Mouse (Mus musculus): Measurements from ENCODE around the gene Rbm20. TPM values are rescaled to one million over a fixed set of nuclear protein-coding genes. Genes with fewer than 3 reads are reported as not detected.

Gene Rbm20
- polyA plus RNA-seq, 1 experiment: 6.5 TPM

GRCm38 (mm10) chr19:53679981-53680380 lies 2.9 kb downstream of the Rbm20 start:
- no peaks in the 10 kb centered on the region for H3K4me1 ChIP-seq (ENCODE audit: control insufficient read depth, insufficient read depth, low read length)
- peaks cover 15% of the 10 kb centered on the region for H3K27me3 ChIP-seq (ENCODE audit: control insufficient read depth, insufficient read depth, low read length, poor library complexity, severe bottlenecking)
- H3K9me3 ChIP-seq (replicated peaks; ENCODE audit: control insufficient read depth, insufficient read depth, low read length, poor library complexity, severe bottlenecking): no peaks in the 10 kb centered on the region
- no peak for TF ChIP-seq EP300 (IDR thresholded peaks at IDR 0.05; ENCODE audit: insufficient read depth, low read depth, low read length)
- no peak for TF ChIP-seq CTCF (IDR thresholded peaks at IDR 0.05; ENCODE audit: low read depth, low read length)
- TF ChIP-seq POLR2A (IDR thresholded peaks at IDR 0.05; ENCODE audit: insufficient read depth, low read length): no peak
- no peaks in the 10 kb centered on the region for H3K36me3 ChIP-seq (ENCODE audit: control insufficient read depth, insufficient read depth, low read length, poor library complexity, severe bottlenecking)
- no peak overlapping the region for H3K9ac ChIP-seq (ENCODE audit: low read depth, poor library complexity, severe bottlenecking)
- H3K4me3 ChIP-seq (ENCODE audit: low read depth, low read length): no peak overlapping the region
- H3K27ac ChIP-seq (ENCODE audit: insufficient read depth, low read length): no peak overlapping the region

GRCm38 (mm10) chr19:53682427-53682826 lies 5.3 kb downstream of the Rbm20 start:
- Histone ChIP-seq H3K36me3 (ENCODE audit: control insufficient read depth, insufficient read depth, low read length, poor library complexity, severe bottlenecking) (no peaks in the 10 kb centered on the region), H3K9ac (ENCODE audit: low read depth, poor library complexity, severe bottlenecking) (no peak overlapping the region), H3K27me3 (ENCODE audit: control insufficient read depth, insufficient read depth, low read length, poor library complexity, severe bottlenecking) (peaks cover 5% of the 10 kb centered on the region; the same call in 1 of the 2 replicates), H3K4me1 (ENCODE audit: control insufficient read depth, insufficient read depth, low read length) (no peaks in the 10 kb centered on the region), H3K9me3 (replicated peaks; ENCODE audit: control insufficient read depth, insufficient read depth, low read length, poor library complexity, severe bottlenecking) (no peaks in the 10 kb centered on the region), H3K27ac (ENCODE audit: insufficient read depth, low read length) (no peak overlapping the region), H3K4me3 (ENCODE audit: low read depth, low read length) (no peak overlapping the region)
- TF ChIP-seq POLR2A (IDR thresholded peaks at IDR 0.05; ENCODE audit: insufficient read depth, low read length) (no peak), EP300 (IDR thresholded peaks at IDR 0.05; ENCODE audit: insufficient read depth, low read depth, low read length) (no peak), CTCF (IDR thresholded peaks at IDR 0.05; ENCODE audit: low read depth, low read length) (no peak)

- Histone ChIP-seq H3K4me3 (ENCODE audit: low read depth, low read length) (no peak overlapping the region), H3K27ac (ENCODE audit: insufficient read depth, low read length) (no peak overlapping the region), H3K9ac (ENCODE audit: low read depth, poor library complexity, severe bottlenecking) (no peak overlapping the region), H3K4me1 (ENCODE audit: control insufficient read depth, insufficient read depth, low read length) (no peaks in the 10 kb centered on the region), H3K36me3 (ENCODE audit: control insufficient read depth, insufficient read depth, low read length, poor library complexity, severe bottlenecking) (no peaks in the 10 kb centered on the region), H3K9me3 (replicated peaks; ENCODE audit: control insufficient read depth, insufficient read depth, low read length, poor library complexity, severe bottlenecking) (no peaks in the 10 kb centered on the region), H3K27me3 (ENCODE audit: control insufficient read depth, insufficient read depth, low read length, poor library complexity, severe bottlenecking) (no peaks in the 10 kb centered on the region)
- no peak for TF ChIP-seq CTCF (IDR thresholded peaks at IDR 0.05; ENCODE audit: low read depth, low read length)
- TF ChIP-seq POLR2A (IDR thresholded peaks at IDR 0.05; ENCODE audit: insufficient read depth, low read length): no peak
- TF ChIP-seq EP300 (IDR thresholded peaks at IDR 0.05; ENCODE audit: insufficient read depth, low read depth, low read length): no peak
Measured at GRCm38 (mm10) chr19:53687592-53687991, 10.5 kb downstream of the Rbm20 start.

- H3K4me1 ChIP-seq (ENCODE audit: control insufficient read depth, insufficient read depth, low read length): no peaks in the 10 kb centered on the region
- H3K36me3 ChIP-seq (ENCODE audit: control insufficient read depth, insufficient read depth, low read length, poor library complexity, severe bottlenecking): no peaks in the 10 kb centered on the region
- H3K27me3 ChIP-seq (ENCODE audit: control insufficient read depth, insufficient read depth, low read length, poor library complexity, severe bottlenecking): no peaks in the 10 kb centered on the region
- H3K4me3 ChIP-seq (ENCODE audit: low read depth, low read length): no peak overlapping the region
- H3K9me3 ChIP-seq (replicated peaks; ENCODE audit: control insufficient read depth, insufficient read depth, low read length, poor library complexity, severe bottlenecking): 0 out of 2 replicates have a peak, but pooled peaks cover 2% of the 10 kb centered on the region
- TF ChIP-seq POLR2A (IDR thresholded peaks at IDR 0.05; ENCODE audit: insufficient read depth, low read length): no peak
- no peak for TF ChIP-seq CTCF (IDR thresholded peaks at IDR 0.05; ENCODE audit: low read depth, low read length)
- TF ChIP-seq EP300 (IDR thresholded peaks at IDR 0.05; ENCODE audit: insufficient read depth, low read depth, low read length): no peak
- H3K9ac ChIP-seq (ENCODE audit: low read depth, poor library complexity, severe bottlenecking): no peak overlapping the region
- no peak overlapping the region for H3K27ac ChIP-seq (ENCODE audit: insufficient read depth, low read length)
Measured at GRCm38 (mm10) chr19:53690816-53691215, 13.7 kb downstream of the Rbm20 start.

GRCm38 (mm10) chr19:53694020-53694419 lies 16.9 kb downstream of the Rbm20 start:
- TF ChIP-seq POLR2A (IDR thresholded peaks at IDR 0.05; ENCODE audit: insufficient read depth, low read length) (no peak), EP300 (IDR thresholded peaks at IDR 0.05; ENCODE audit: insufficient read depth, low read depth, low read length) (no peak), CTCF (IDR thresholded peaks at IDR 0.05; ENCODE audit: low read depth, low read length) (no peak)
- no peaks in the 10 kb centered on the region for H3K4me1 ChIP-seq (ENCODE audit: control insufficient read depth, insufficient read depth, low read length)
- H3K4me3 ChIP-seq (ENCODE audit: low read depth, low read length): no peak overlapping the region
- H3K9me3 ChIP-seq (replicated peaks; ENCODE audit: control insufficient read depth, insufficient read depth, low read length, poor library complexity, severe bottlenecking): 0 out of 2 replicates have a peak, but pooled peaks cover 2% of the 10 kb centered on the region
- H3K9ac ChIP-seq (ENCODE audit: low read depth, poor library complexity, severe bottlenecking): no peak overlapping the region
- H3K27me3 ChIP-seq (ENCODE audit: control insufficient read depth, insufficient read depth, low read length, poor library complexity, severe bottlenecking): no peaks in the 10 kb centered on the region
- no peaks in the 10 kb centered on the region for H3K36me3 ChIP-seq (ENCODE audit: control insufficient read depth, insufficient read depth, low read length, poor library complexity, severe bottlenecking)
- no peak overlapping the region for H3K27ac ChIP-seq (ENCODE audit: insufficient read depth, low read length)

GRCm38 (mm10) chr19:53696079-53696478 lies 19.0 kb downstream of the Rbm20 start:
- no peaks in the 10 kb centered on the region for H3K4me1 ChIP-seq (ENCODE audit: control insufficient read depth, insufficient read depth, low read length)
- no peak overlapping the region for H3K9ac ChIP-seq (ENCODE audit: low read depth, poor library complexity, severe bottlenecking)
- TF ChIP-seq POLR2A (IDR thresholded peaks at IDR 0.05; ENCODE audit: insufficient read depth, low read length) (no peak), CTCF (IDR thresholded peaks at IDR 0.05; ENCODE audit: low read depth, low read length) (no peak), EP300 (IDR thresholded peaks at IDR 0.05; ENCODE audit: insufficient read depth, low read depth, low read length) (no peak)
- H3K9me3 ChIP-seq (replicated peaks; ENCODE audit: control insufficient read depth, insufficient read depth, low read length, poor library complexity, severe bottlenecking): 0 out of 2 replicates have a peak, but pooled peaks cover 2% of the 10 kb centered on the region
- H3K36me3 ChIP-seq (ENCODE audit: control insufficient read depth, insufficient read depth, low read length, poor library complexity, severe bottlenecking): no peaks in the 10 kb centered on the region
- H3K27me3 ChIP-seq (ENCODE audit: control insufficient read depth, insufficient read depth, low read length, poor library complexity, severe bottlenecking): no peaks in the 10 kb centered on the region
- no peak overlapping the region for H3K4me3 ChIP-seq (ENCODE audit: low read depth, low read length)
- 0 out of 2 replicates have a peak overlapping the region, but pooled peaks have one; percentile 43 for H3K27ac ChIP-seq (ENCODE audit: insufficient read depth, low read length)
